In the genomic region with DNA sequence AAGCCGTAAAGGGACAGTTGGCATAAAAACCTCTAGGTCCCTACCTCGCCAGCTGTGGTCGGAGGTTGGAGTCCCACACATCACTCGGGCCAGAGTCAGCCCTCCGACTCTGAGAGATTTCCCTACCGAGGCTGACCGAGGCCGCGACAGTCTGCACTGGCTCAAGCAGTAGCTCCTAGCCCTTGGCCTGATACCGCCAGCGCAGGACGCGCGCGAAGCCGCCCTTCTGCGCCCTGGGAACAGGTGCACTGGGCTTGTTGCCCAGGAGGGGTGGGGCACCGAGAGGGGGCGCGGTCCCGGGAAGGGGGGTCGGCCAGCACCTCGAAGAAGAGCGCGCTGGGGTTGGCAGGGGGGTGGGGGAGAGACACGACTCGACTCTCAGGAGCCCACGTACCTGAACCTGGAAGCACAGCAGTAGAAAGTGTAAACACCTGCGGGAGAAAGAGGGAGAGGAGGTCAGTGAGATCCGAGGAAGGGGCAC, we compare ENCODE assay signal across 10 mouse cellular contexts. TPM values are rescaled to one million over a fixed set of nuclear protein-coding genes. Genes with fewer than 3 reads are reported as not detected.
A peak's percentile ranks its signal among the peaks of the same experiment; 100 is the strongest.
DNase-seq lines count a peak whose midpoint lies in the region; ATAC-seq lines count a peak whose summit lies in the region.
"Had no signal": no experiment of that assay in that cellular context is flagged by ENCODE, and none has a peak within 500 bp of the region (broad histone marks: within the 10 kb centered on the region; RNA-seq: fewer than 3 reads in every experiment).

No protein-coding gene starts in this region.

- H3K4me1 ChIP-seq in brown adipose tissue, adult 24 weeks (ENCODE audit: control insufficient read depth, insufficient read depth, insufficient read length, low read length), result peaks cover 4% of the 10 kb centered on the region; the same call in 1 of the 2 replicates
- peaks cover 24% of the 10 kb centered on the region for H3K4me1 ChIP-seq in intestine, embryonic 16.5 days (ENCODE audit: control insufficient read depth, insufficient read depth, low read length)
- peaks cover 17% of the 10 kb centered on the region for H3K4me1 ChIP-seq in liver, embryonic 13.5 days (replicated peaks)
- H3K4me1 ChIP-seq in neural tube, embryonic 13.5 days (replicated peaks), result peaks cover 48% of the 10 kb centered on the region

- no peak overlapping the region for H3K27ac ChIP-seq in brown adipose tissue, adult 24 weeks (replicated peaks; ENCODE audit: low read depth, low read length)
- H3K27ac ChIP-seq in intestine, embryonic 16.5 days (ENCODE audit: low read length), result no peak overlapping the region
- no peak overlapping the region for H3K27ac ChIP-seq in liver, embryonic 13.5 days
- peak overlapping the region; percentile 88 for H3K27ac ChIP-seq in neural tube, embryonic 13.5 days (replicated peaks)

- no peaks in the 10 kb centered on the region for H3K9me3 ChIP-seq in intestine, embryonic 16.5 days (ENCODE audit: control insufficient read depth, low read length)
- H3K9me3 ChIP-seq in liver, embryonic 13.5 days (replicated peaks), result no peaks in the 10 kb centered on the region
- no peaks in the 10 kb centered on the region for H3K9me3 ChIP-seq in neural tube, embryonic 13.5 days

- peaks cover 20% of the 10 kb centered on the region for H3K27me3 ChIP-seq in intestine, embryonic 16.5 days (replicated peaks; ENCODE audit: control insufficient read depth, insufficient read depth, low read length)
- H3K27me3 ChIP-seq in liver, embryonic 13.5 days, result peaks cover 73% of the 10 kb centered on the region
- peaks cover 26% of the 10 kb centered on the region for H3K27me3 ChIP-seq in neural tube, embryonic 13.5 days

- ATAC-seq in intestine, embryonic 16.5 days, result peak; percentile 15; the same call in 1 of the 2 replicates
- ATAC-seq in liver, embryonic 13.5 days (ENCODE audit: low read depth), result no peak; the same call in 1 of the 2 replicates
- peak; percentile 24 for ATAC-seq in neural tube, embryonic 13.5 days (ENCODE audit: low read depth)
- no peak for ATAC-seq in frontal cortex, adult (ENCODE audit: low TSS enrichment)

- 1% methylated on average over 30 of the region's 30 CpGs for WGBS in intestine, embryonic 16.5 days
- WGBS in liver, embryonic 13.5 days (ENCODE audit: insufficient replicate concordance), result 5% methylated on average over 30 of the region's 30 CpGs
- WGBS in neural tube, embryonic 13.5 days, result 1% methylated on average over 30 of the region's 30 CpGs

- DNase-seq in cerebellum, adult 11 months, result peak; percentile 28
- no peak for DNase-seq in cerebellum, adult 9-10 months
- DNase-seq in gastrocnemius, postnatal 10 days, result peak; percentile 49
- DNase-seq in liver, embryonic 13.5 days, result no peak

- peak overlapping the region; percentile 54 for H3K4me3 ChIP-seq in brown adipose tissue, adult 24 weeks (ENCODE audit: insufficient read depth, low read depth, low read length)
- H3K4me3 ChIP-seq in intestine, embryonic 16.5 days (ENCODE audit: low read length), result peak overlapping the region; percentile 62
- peak overlapping the region; percentile 53 for H3K4me3 ChIP-seq in liver, embryonic 13.5 days (replicated peaks)
- H3K4me3 ChIP-seq in neural tube, embryonic 13.5 days, result peak overlapping the region; percentile 67

- H3K4me2 ChIP-seq in intestine, embryonic 16.5 days (ENCODE audit: low read depth, low read length), result peak overlapping the region; percentile 96
- peak overlapping the region; percentile 71 for H3K4me2 ChIP-seq in liver, embryonic 13.5 days
- H3K4me2 ChIP-seq in neural tube, embryonic 13.5 days, result peak overlapping the region; percentile 86

- peak overlapping the region; percentile 62 for H3K9ac ChIP-seq in intestine, embryonic 16.5 days (ENCODE audit: low read depth, low read length)
- H3K9ac ChIP-seq in liver, embryonic 13.5 days, result no peak overlapping the region
- H3K9ac ChIP-seq in neural tube, embryonic 13.5 days, result peak overlapping the region; percentile 83

- H3K36me3 ChIP-seq in intestine, embryonic 16.5 days (ENCODE audit: control insufficient read depth, insufficient read depth, low read length), result no peaks in the 10 kb centered on the region
- peaks cover 22% of the 10 kb centered on the region for H3K36me3 ChIP-seq in liver, embryonic 13.5 days
- peaks cover 23% of the 10 kb centered on the region for H3K36me3 ChIP-seq in neural tube, embryonic 13.5 days

RNA-seq across cellular contexts. Expression of a gene that starts 0.5 kb away (rescaled TPM):
- 2.1 TPM in 1 of 2 replicates, not detected in the other for polyA plus RNA-seq in brown adipose tissue, adult 24 weeks (2012; ENCODE audit: insufficient read depth, insufficient read length, missing spikeins)
- 1 to 10 TPM; 7.3 to 9.3 TPM for total RNA-seq in gastrocnemius, postnatal 10 days (2021)
- 0.83 and 1.9 TPM in 2 replicates for polyA plus RNA-seq in intestine, embryonic 16.5 days (2015; fragmentation: Nextera tagmentation; extraction: Ambion mirVana)
- polyA plus RNA-seq in liver, embryonic 13.5 days (2015; fragmentation: Nextera tagmentation; extraction: Ambion mirVana), result 0.33 and 0.37 TPM in 2 replicates
- 10.1 and 10.8 TPM in 2 replicates for polyA plus RNA-seq in neural tube, embryonic 13.5 days (2015; fragmentation: Nextera tagmentation; extraction: Ambion mirVana)

RNA-seq across cellular contexts. Expression of a gene that starts 16.3 kb away (rescaled TPM):
- polyA plus RNA-seq in brown adipose tissue, adult 24 weeks (2012; ENCODE audit: insufficient read depth, insufficient read length, missing spikeins), result 195 and 214 TPM in 2 replicates
- 100 to 1,000 TPM; 197 to 218 TPM for total RNA-seq in gastrocnemius, postnatal 10 days (2021)
- polyA plus RNA-seq in intestine, embryonic 16.5 days (2015; fragmentation: Nextera tagmentation; extraction: Ambion mirVana), result 689 and 790 TPM in 2 replicates
- polyA plus RNA-seq in liver, embryonic 13.5 days (2015; fragmentation: Nextera tagmentation; extraction: Ambion mirVana), result 964 and 1,030 TPM in 2 replicates
- polyA plus RNA-seq in neural tube, embryonic 13.5 days (2015; fragmentation: Nextera tagmentation; extraction: Ambion mirVana), result 495 and 526 TPM in 2 replicates

RNA-seq across cellular contexts. Expression of a gene that starts 56.7 kb away (rescaled TPM):
- polyA plus RNA-seq in brown adipose tissue, adult 24 weeks (2012; ENCODE audit: insufficient read depth, insufficient read length, missing spikeins), result not detected in 2 replicates
- total RNA-seq in gastrocnemius, postnatal 10 days (2021), result not detected
- polyA plus RNA-seq in intestine, embryonic 16.5 days (2015; fragmentation: Nextera tagmentation; extraction: Ambion mirVana), result not detected in 2 replicates
- not detected in 2 replicates for polyA plus RNA-seq in liver, embryonic 13.5 days (2015; fragmentation: Nextera tagmentation; extraction: Ambion mirVana)
- polyA plus RNA-seq in neural tube, embryonic 13.5 days (2015; fragmentation: Nextera tagmentation; extraction: Ambion mirVana), result 53.2 and 55.7 TPM in 2 replicates
- polyA plus RNA-seq: C2C12; gonadal fat pad, adult 2 months had no signal

Comparison
In these comparisons a context has a peak if more than half of its experiments do, and no peak if none do; other contexts are left out.
1. DNase-seq: peak in cerebellum, adult 11 months (single experiment) and gastrocnemius, postnatal 10 days (single experiment); none in cerebellum, adult 9-10 months (single experiment) and liver, embryonic 13.5 days (single experiment).
2. ATAC-seq: peak in intestine, embryonic 16.5 days (single experiment) and neural tube, embryonic 13.5 days (single experiment); none in liver, embryonic 13.5 days (single experiment) and frontal cortex, adult (single experiment).
3. RNA of a gene that starts 56.7 kb away (polyA plus RNA-seq): 53.2 to 55.7 TPM in neural tube, embryonic 13.5 days; not detected in intestine, embryonic 16.5 days, not detected in liver, embryonic 13.5 days and not detected in brown adipose tissue, adult 24 weeks; every median in the first group is over 10 times any median in the second.
4. Peak in every context shown above with its lines, with median percentiles within 50 percentile points of each other: H3K4me3 ChIP-seq and H3K4me2 ChIP-seq.